Mouse (Mus musculus): Measurements from ENCODE around the gene Zfyve9.

DNA sequence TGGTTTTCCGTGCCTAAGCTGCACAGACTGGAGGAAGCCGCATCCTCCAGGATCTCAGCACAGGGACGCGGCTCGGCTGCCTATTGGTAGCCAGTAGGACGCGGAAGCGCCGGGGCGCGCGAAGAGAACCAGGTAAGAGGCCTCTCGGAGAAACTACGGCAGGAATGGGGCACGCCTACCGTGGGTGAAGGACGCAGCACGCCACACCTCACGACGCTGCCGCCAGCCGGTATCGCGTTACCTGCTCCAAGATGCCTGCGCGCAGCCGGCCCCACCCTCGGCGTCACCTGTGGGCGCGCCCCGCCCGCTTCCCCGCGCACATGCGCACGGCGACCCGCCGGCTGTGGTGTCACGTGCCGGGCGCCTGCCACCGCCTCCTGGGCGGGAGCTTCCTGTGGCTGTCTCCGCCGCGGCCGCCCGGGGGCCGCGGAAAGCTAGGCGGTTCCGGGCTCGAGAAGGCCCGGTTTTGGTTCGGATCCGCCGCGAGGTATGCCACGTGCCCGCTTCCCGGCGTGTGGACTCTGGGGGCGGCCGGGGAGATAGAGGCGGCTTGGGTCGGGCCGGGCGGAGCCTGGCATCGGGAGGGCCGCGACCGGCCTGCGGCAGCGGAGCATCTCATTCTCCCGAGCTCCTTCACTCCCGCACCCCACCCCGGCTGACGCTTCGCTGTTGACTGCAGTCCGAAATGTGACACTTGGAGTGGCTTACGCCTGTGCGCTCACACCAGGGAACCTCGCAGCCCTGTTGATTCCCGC is 160.8 kb downstream of the Zfyve9 start, which contains the start of gene Cc2d1b:
- TF ChIP-seq CTCF (IDR thresholded peaks at IDR 0.05; ENCODE audit: control insufficient read depth, insufficient read depth, insufficient replicate concordance, low read depth, low read length): no peak
- peak; percentile 69 for TF ChIP-seq POLR2A (IDR thresholded peaks at IDR 0.05; ENCODE audit: control insufficient read depth, low read depth, low read length)
